Mouse (Mus musculus): ENCODE results near the gene Rab33a. TPM values are rescaled to one million over a fixed set of nuclear protein-coding genes. Genes with fewer than 3 reads are reported as not detected.

Rab33a gene
- polyA plus RNA-seq (2015; fragmentation: Nextera tagmentation; extraction: Ambion mirVana), result 89.3 and 101 TPM in 2 replicates

DNA sequence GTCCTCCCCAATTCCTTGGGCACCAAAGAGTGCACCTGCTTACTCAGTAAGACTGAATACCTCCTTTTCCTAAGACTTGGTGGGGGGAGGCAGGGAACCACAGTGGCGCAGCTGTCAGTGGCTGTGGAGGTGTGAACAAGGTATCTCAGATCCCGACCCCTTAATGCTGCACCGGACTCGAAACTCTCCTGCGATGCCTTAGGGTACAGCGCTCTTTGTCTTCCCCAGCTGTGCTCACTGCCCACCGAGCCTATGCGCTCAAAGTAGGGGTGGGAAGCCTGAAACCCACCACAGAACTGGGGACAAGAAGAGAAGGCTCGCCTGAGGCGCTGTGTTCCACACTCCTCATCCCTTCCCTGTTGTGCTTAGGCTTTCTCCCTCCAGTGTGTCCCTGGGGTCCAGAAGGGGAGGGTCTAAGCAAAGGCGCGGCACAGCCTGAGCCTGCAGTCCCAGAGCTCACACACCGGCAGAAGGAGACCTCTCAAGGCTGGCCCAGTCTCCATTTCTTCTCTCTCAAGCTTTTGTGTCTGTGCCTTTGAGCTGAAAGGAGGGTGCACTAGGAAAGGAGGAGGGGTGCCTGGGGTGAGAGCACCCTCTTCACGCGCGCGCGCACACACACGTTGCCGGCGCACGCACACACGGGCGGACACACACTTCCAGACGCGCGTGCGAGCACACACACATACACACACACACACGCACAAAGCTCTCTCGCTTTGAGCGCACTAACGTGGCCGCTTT is at the start of gene Rab33a:
Gene Rab33a (plus strand): TSS at position 478 of the 741 bp plus-strand sequence.
- H3K4me3 ChIP-seq (replicated peaks; ENCODE audit: low read length), result peak within 1 kb of the TSS; percentile 60
- peaks cover 16% of the 10 kb centered on the region for H3K4me1 ChIP-seq (replicated peaks; ENCODE audit: control insufficient read depth, insufficient read depth, low read length)
- WGBS, result 20% methylated on average over 31 of the region's 33 CpGs
- H3K27ac ChIP-seq (ENCODE audit: low read length), result peak within 1 kb of the TSS; percentile 94
- peak within 1 kb of the TSS; percentile 79 for H3K9ac ChIP-seq (replicated peaks; ENCODE audit: low read depth, low read length)
- no peaks in the 10 kb centered on the region for H3K9me3 ChIP-seq (ENCODE audit: control insufficient read depth, low read length)
- ATAC-seq, result peak; percentile 67
- H3K36me3 ChIP-seq (ENCODE audit: control insufficient read depth, insufficient read depth), result no peaks in the 10 kb centered on the region
- peak within 1 kb of the TSS; percentile 70 for H3K4me2 ChIP-seq (ENCODE audit: low read length)
- H3K27me3 ChIP-seq (replicated peaks; ENCODE audit: control insufficient read depth, insufficient read depth, low read length), result no peaks in the 10 kb centered on the region

GRCm38 (mm10) chrX:48481095-48481494 is 38.0 kb upstream of the Rab33a start:
- no peak overlapping the region for H3K9ac ChIP-seq (replicated peaks; ENCODE audit: low read depth, low read length)
- H3K36me3 ChIP-seq (ENCODE audit: control insufficient read depth, insufficient read depth), result peaks cover 6% of the 10 kb centered on the region; the same call in 1 of the 2 replicates
- no peak overlapping the region for H3K4me3 ChIP-seq (replicated peaks; ENCODE audit: low read length)
- ATAC-seq, result no peak
- WGBS, result 58% methylated on average over 4 of the region's 4 CpGs
- no peaks in the 10 kb centered on the region for H3K4me1 ChIP-seq (replicated peaks; ENCODE audit: control insufficient read depth, insufficient read depth, low read length)
- no peaks in the 10 kb centered on the region for H3K27me3 ChIP-seq (replicated peaks; ENCODE audit: control insufficient read depth, insufficient read depth, low read length)
- no peaks in the 10 kb centered on the region for H3K9me3 ChIP-seq (ENCODE audit: control insufficient read depth, low read length)
- H3K4me2 ChIP-seq (ENCODE audit: low read length), result no peak overlapping the region
- H3K27ac ChIP-seq (ENCODE audit: low read length), result no peak overlapping the region

DNA sequence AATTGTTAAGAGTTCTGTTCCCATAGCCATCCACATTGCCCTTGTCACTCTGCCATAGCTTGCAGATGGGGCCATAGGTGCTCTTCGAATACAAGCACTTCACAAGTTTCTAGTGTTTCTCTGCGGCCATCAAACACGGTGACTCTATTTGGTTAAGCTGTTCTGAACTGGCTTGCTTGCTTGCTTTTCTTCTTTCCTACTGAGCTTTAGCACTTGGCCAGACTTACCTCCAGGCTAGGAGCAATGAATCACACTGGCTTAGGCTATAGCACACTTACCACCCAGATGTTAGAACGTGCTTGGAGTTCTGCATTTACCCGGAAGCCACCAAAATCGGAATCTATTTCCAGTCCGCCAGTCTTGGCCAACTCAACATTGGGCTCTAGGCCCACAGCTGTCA is 37.4 kb upstream of the Rab33a start:
- no peak overlapping the region for H3K4me3 ChIP-seq (replicated peaks; ENCODE audit: low read length)
- H3K27me3 ChIP-seq (replicated peaks; ENCODE audit: control insufficient read depth, insufficient read depth, low read length), result no peaks in the 10 kb centered on the region
- ATAC-seq, result no peak
- 87% methylated on average over 7 of the region's 7 CpGs for WGBS
- H3K4me1 ChIP-seq (replicated peaks; ENCODE audit: control insufficient read depth, insufficient read depth, low read length), result no peaks in the 10 kb centered on the region
- no peak overlapping the region for H3K4me2 ChIP-seq (ENCODE audit: low read length)
- H3K9me3 ChIP-seq (ENCODE audit: control insufficient read depth, low read length), result no peaks in the 10 kb centered on the region
- no peak overlapping the region for H3K9ac ChIP-seq (replicated peaks; ENCODE audit: low read depth, low read length)
- H3K27ac ChIP-seq (ENCODE audit: low read length), result no peak overlapping the region
- H3K36me3 ChIP-seq (ENCODE audit: control insufficient read depth, insufficient read depth), result peaks cover 6% of the 10 kb centered on the region; the same call in 1 of the 2 replicates

DNA sequence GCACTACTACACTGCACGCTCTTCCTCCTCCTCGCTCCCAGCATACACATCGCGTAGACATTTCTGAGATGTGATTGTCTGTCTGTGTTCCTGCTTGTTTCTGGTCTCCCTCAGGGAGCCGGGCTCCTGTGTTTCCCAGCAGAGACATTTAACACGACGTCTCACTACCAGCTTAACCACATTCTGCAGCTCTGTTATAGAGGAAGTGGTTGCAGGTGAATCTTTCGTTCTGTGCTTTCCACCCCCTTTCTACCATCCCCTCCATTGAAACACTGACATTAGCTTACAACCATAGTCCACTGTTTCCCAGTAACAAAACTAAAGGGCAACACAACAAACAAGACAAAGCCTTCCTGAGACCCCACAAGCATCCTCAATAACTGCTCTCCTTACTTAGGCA is 25.3 kb upstream of the Rab33a start:
- Histone ChIP-seq H3K9ac (replicated peaks; ENCODE audit: low read depth, low read length) (no peak overlapping the region), H3K4me2 (ENCODE audit: low read length) (no peak overlapping the region), H3K27ac (ENCODE audit: low read length) (no peak overlapping the region), H3K27me3 (replicated peaks; ENCODE audit: control insufficient read depth, insufficient read depth, low read length) (no peaks in the 10 kb centered on the region), H3K9me3 (ENCODE audit: control insufficient read depth, low read length) (no peaks in the 10 kb centered on the region), H3K4me3 (replicated peaks; ENCODE audit: low read length) (no peak overlapping the region), H3K4me1 (replicated peaks; ENCODE audit: control insufficient read depth, insufficient read depth, low read length) (no peaks in the 10 kb centered on the region), H3K36me3 (ENCODE audit: control insufficient read depth, insufficient read depth) (no peaks in the 10 kb centered on the region)
- 98% methylated on average over 8 of the region's 8 CpGs for WGBS
- ATAC-seq, result no peak

GRCm38 (mm10) chrX:48513166-48513807 is 5.8 kb upstream of the Rab33a start, which contains the start of gene Aifm1:
Aifm1 (minus strand) TSS chrX:48513563.
- Histone ChIP-seq H3K27ac (ENCODE audit: low read length) (no peak within 1 kb of the TSS), H3K4me3 (replicated peaks; ENCODE audit: low read length) (peak within 1 kb of the TSS; percentile 53), H3K9ac (replicated peaks; ENCODE audit: low read depth, low read length) (peak within 1 kb of the TSS; percentile 60), H3K27me3 (replicated peaks; ENCODE audit: control insufficient read depth, insufficient read depth, low read length) (no peaks in the 10 kb centered on the region), H3K36me3 (ENCODE audit: control insufficient read depth, insufficient read depth) (no peaks in the 10 kb centered on the region), H3K4me1 (replicated peaks; ENCODE audit: control insufficient read depth, insufficient read depth, low read length) (peaks cover 3% of the 10 kb centered on the region; the same call in 1 of the 2 replicates), H3K4me2 (ENCODE audit: low read length) (peak within 1 kb of the TSS; percentile 59), H3K9me3 (ENCODE audit: control insufficient read depth, low read length) (no peaks in the 10 kb centered on the region)
- peak; percentile 96 for ATAC-seq
- 19% methylated on average over 45 of the region's 45 CpGs for whole genome bisulfite sequencing

DNA sequence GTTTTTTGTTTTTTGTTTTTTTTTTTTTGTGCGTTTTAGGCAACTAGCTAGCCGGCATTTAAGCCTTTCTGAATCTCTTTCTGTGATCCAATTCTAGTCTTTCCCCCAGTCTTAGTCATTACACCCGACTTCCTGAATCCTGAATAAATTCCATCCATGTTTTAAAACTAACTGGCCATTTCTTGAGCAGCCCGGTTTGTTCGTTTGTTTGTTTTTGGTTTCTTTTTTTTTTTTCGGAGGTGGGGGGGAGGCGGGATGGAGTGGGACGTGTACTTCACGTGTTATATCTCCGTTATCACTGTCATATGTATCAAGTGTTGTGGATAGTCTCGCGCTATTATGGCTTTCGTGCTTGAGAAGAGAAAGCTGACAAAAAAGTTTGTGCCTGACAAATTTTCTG is 5.3 kb upstream of the Rab33a start:
- Histone ChIP-seq H3K27ac (ENCODE audit: low read length) (no peak overlapping the region), H3K4me2 (ENCODE audit: low read length) (peak overlapping the region; percentile 52), H3K4me1 (replicated peaks; ENCODE audit: control insufficient read depth, insufficient read depth, low read length) (peaks cover 3% of the 10 kb centered on the region; the same call in 1 of the 2 replicates), H3K36me3 (ENCODE audit: control insufficient read depth, insufficient read depth) (no peaks in the 10 kb centered on the region), H3K4me3 (replicated peaks; ENCODE audit: low read length) (peak overlapping the region; percentile 53), H3K9ac (replicated peaks; ENCODE audit: low read depth, low read length) (peak overlapping the region; percentile 26; the same call in 1 of the 2 replicates), H3K9me3 (ENCODE audit: control insufficient read depth, low read length) (no peaks in the 10 kb centered on the region), H3K27me3 (replicated peaks; ENCODE audit: control insufficient read depth, insufficient read depth, low read length) (no peaks in the 10 kb centered on the region)
- no peak for ATAC-seq
- 20% methylated on average over 13 of the region's 13 CpGs for WGBS

DNA sequence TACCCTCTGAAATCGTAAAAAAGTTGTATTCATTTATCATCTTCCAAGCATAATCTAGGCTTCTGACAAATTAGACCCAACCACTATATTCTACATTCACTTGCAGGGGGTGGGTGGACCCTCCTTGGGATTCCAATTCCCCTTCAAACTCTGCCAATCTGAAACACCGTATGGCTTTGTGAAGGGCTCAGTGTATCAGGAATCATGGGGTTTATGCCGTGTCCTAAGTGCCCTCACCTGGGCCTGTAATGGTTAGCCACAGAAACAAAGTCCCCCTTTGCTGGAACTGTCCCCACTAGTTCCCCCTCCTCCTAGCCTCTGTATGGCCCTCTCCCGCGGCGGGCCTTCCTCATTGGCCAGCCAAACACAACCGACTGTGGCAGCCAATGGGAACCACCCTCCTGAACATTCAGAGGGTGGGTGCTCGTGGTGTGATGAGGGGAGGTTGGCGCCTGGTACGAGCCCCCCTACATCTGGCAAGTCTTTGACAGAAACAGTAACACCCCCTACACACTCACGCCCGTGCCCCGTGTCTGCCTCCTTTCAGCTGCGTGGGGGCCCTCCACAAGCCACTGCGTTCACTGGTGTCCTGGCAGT is 776 bp upstream of the Rab33a start:
- ATAC-seq, result peak; percentile 96
- 24% methylated on average over 15 of the region's 15 CpGs for WGBS
- H3K4me2 ChIP-seq (ENCODE audit: low read length), result peak overlapping the region; percentile 70

DNA sequence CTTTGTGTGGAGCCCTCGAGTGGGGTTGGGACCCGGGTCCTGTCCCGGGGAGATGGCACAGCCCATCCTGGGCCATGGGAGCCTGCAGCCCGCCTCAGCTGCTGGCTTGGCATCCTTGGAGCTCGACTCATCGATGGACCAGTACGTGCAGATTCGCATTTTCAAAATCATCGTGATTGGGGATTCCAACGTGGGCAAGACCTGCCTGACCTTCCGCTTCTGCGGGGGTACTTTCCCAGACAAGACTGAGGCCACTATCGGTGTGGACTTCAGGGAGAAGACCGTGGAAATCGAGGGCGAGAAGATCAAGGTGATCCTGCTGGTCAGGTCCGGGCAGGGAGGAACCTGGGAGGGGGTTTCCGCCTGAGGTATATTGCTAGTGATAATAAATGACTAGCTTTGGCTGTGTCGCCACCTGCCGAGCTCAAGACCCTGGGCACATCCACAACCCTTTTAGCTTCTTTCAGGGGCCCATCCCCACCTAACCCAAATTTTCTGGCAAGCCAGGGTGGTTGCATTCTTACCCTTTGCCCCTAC is 532 bp downstream of the Rab33a start:
- peak; percentile 29; the same call in 1 of the 2 replicates for ATAC-seq
- Histone ChIP-seq H3K4me3 (replicated peaks; ENCODE audit: low read length) (peak overlapping the region; percentile 60), H3K9ac (replicated peaks; ENCODE audit: low read depth, low read length) (peak overlapping the region; percentile 79), H3K36me3 (ENCODE audit: control insufficient read depth, insufficient read depth) (no peaks in the 10 kb centered on the region), H3K4me2 (ENCODE audit: low read length) (peak overlapping the region; percentile 70), H3K9me3 (ENCODE audit: control insufficient read depth, low read length) (no peaks in the 10 kb centered on the region), H3K4me1 (replicated peaks; ENCODE audit: control insufficient read depth, insufficient read depth, low read length) (peaks cover 16% of the 10 kb centered on the region), H3K27me3 (replicated peaks; ENCODE audit: control insufficient read depth, insufficient read depth, low read length) (no peaks in the 10 kb centered on the region), H3K27ac (ENCODE audit: low read length) (peak overlapping the region; percentile 94)
- WGBS, result 27% methylated on average over 20 of the region's 20 CpGs

More for the DNA sequence above, 776 bp upstream of the Rab33a start:
- Histone ChIP-seq H3K4me1 (replicated peaks; ENCODE audit: control insufficient read depth, insufficient read depth, low read length) (peaks cover 12% of the 10 kb centered on the region), H3K27ac (ENCODE audit: low read length) (peak overlapping the region; percentile 94), H3K9me3 (ENCODE audit: control insufficient read depth, low read length) (no peaks in the 10 kb centered on the region), H3K9ac (replicated peaks; ENCODE audit: low read depth, low read length) (peak overlapping the region; percentile 79), H3K36me3 (ENCODE audit: control insufficient read depth, insufficient read depth) (no peaks in the 10 kb centered on the region), H3K4me3 (replicated peaks; ENCODE audit: low read length) (peak overlapping the region; percentile 60), H3K27me3 (replicated peaks; ENCODE audit: control insufficient read depth, insufficient read depth, low read length) (no peaks in the 10 kb centered on the region)

- Histone ChIP-seq H3K4me3 (replicated peaks; ENCODE audit: low read length) (peak overlapping the region; percentile 22), H3K27me3 (replicated peaks; ENCODE audit: control insufficient read depth, insufficient read depth, low read length) (no peaks in the 10 kb centered on the region), H3K4me2 (ENCODE audit: low read length) (peak overlapping the region; percentile 70), H3K4me1 (replicated peaks; ENCODE audit: control insufficient read depth, insufficient read depth, low read length) (peaks cover 16% of the 10 kb centered on the region), H3K9me3 (ENCODE audit: control insufficient read depth, low read length) (no peaks in the 10 kb centered on the region), H3K36me3 (ENCODE audit: control insufficient read depth, insufficient read depth) (no peaks in the 10 kb centered on the region), H3K27ac (ENCODE audit: low read length) (no peak overlapping the region), H3K9ac (replicated peaks; ENCODE audit: low read depth, low read length) (no peak overlapping the region)
- ATAC-seq, result no peak
- WGBS, result 79% methylated on average over 3 of the region's 3 CpGs
Measured at GRCm38 (mm10) chrX:48521651-48522050, 2.6 kb downstream of the Rab33a start.
